Mouse (Mus musculus) left cerebral cortex, adult 6 months (tissue): Measurements from ENCODE around the gene Vmn2r58. TPM values are rescaled to one million over a fixed set of nuclear protein-coding genes. Genes with fewer than 3 reads are reported as not detected.

ENCODE experiments used
- long read RNA-seq, 2 experiments: library from polyadenylated mRNA; unstranded; transcript quantifications; one replicate each; pipeline ENCODE4 v2.0.0; 2019 to 2020
- polyA plus RNA-seq: library from polyadenylated mRNA; unstranded; fragments of <200 nt; fragmentation: Nextera tagmentation; gene quantifications from 2 replicates; pipeline ENCODE4 v1.2.3, GENCODE M21; 2021

Vmn2r58 gene
- not detected in 2 replicates for polyA plus RNA-seq
- long read RNA-seq, experiment 1 = 0 reads
- long read RNA-seq, experiment 2 = 0 reads

GRCm38 (mm10) chr7:41872612-41873011 is at the start of gene Vmn2r58:
Gene Vmn2r58 (minus strand): TSS chr7:41872712.

Other genes with a start within 250 kb of the Vmn2r58 start
- gene Zfp788, start 239.5 kb downstream of the Vmn2r58 start, polyA plus RNA-seq = 10.8 and 11.4 TPM in 2 replicates
- not detected in 2 replicates for gene Vmn2r59, start 186.3 kb upstream of the Vmn2r58 start, polyA plus RNA-seq
- 0.01 TPM in 1 of 2 replicates, not detected in the other for gene Vmn2r60, start 235.1 kb upstream of the Vmn2r58 start, polyA plus RNA-seq